Mouse (Mus musculus) lung, postnatal 0 days (tissue): ENCODE results near the gene Serpina9.

ENCODE experiments used
- CTCF ChIP-seq: IDR thresholded peaks from 2 replicates; pipeline ENCODE4 v1.5.1; 2016; ENCODE audit warnings: antibody characterized with exemption, mild to moderate bottlenecking
- EP300 ChIP-seq: IDR thresholded peaks from 2 replicates; pipeline ENCODE4 v1.6.1; 2016; ENCODE audit warnings: antibody characterized with exemption, mild to moderate bottlenecking, control low read depth

GRCm38 (mm10) chr12:104044343-104044742 is 30.8 kb upstream of the Serpina9 start, which contains the start of gene Serpina12:
- TF ChIP-seq CTCF (no peak), EP300 (no peak)
